Mouse (Mus musculus): Measurements from ENCODE around the gene Gcn1l1. TPM values are rescaled to one million over a fixed set of nuclear protein-coding genes. Genes with fewer than 3 reads are reported as not detected.

Gcn1l1 gene
- polyA plus RNA-seq, 1 experiment: not detected

DNA sequence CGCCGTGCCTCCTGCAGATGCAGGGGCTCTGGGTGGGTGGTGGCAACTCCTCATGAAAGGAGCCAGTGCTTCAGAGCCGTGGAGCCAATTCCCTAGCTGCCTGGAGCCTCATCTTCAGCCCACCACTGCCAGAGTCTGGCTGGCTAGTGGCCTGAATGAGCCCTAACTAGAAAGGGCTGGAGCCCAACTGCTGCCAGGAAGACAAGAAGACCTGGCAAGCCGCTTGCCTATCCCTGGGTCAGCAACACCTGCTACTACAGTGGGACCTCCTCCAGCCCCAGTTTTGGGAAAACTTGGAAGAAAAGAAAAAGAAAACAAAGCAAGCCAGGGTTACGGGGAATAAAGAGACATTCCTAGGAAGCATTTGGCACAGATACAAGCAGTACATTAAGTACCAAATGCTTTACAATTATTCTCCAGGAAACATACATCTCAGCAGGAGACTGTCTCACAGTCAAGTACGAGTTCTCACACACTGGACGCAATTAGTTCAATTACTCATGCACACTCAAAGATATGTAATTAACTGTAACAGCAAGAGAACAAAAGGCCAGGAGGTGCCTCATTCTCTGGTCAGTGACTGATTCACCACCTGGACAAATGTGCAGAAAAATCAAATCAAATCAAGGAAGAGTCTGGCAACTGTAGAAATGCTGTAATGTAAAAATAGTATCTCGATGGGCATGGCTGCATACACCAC lies 101.5 kb downstream of the Gcn1l1 start:
- H3K27ac ChIP-seq (ENCODE audit: insufficient read depth, low read depth, low read length): no peak overlapping the region
- H3K4me1 ChIP-seq (ENCODE audit: control insufficient read depth, insufficient read depth, low read length): peaks cover 8% of the 10 kb centered on the region
- H3K4me3 ChIP-seq (ENCODE audit: insufficient read depth, low read depth, low read length): no peak overlapping the region
- no peak for TF ChIP-seq POLR2A (IDR thresholded peaks at IDR 0.05; ENCODE audit: insufficient read depth, low read depth, low read length)
- no peak for TF ChIP-seq CTCF (IDR thresholded peaks at IDR 0.05; ENCODE audit: insufficient read depth, low read depth, low read length)
- 27% methylated on average over 8 of the region's 8 CpGs for WGBS

DNA sequence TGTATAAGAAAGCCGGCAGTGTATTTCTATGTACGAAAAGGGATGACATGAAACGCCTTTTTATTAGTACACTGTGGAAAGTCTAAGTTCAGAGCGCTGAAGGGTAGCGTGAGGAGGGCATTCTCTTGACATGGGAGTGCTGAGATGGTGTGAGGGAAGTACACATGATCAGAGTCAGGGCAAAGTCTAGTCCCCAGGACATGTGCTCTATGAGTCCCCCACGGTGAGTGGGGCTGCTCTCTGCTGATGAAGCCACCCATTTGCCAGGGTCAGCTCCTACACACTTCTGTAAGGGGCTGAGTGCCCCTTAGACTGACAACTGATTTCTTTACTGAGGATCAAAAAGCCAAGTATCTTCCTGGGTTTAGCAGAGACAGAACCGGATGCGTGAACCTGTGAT lies 102.2 kb downstream of the Gcn1l1 start:
- 80% methylated on average over 8 of the region's 8 CpGs for WGBS
- Histone ChIP-seq H3K27ac (ENCODE audit: insufficient read depth, low read depth, low read length) (no peak overlapping the region), H3K4me1 (ENCODE audit: control insufficient read depth, insufficient read depth, low read length) (peaks cover 8% of the 10 kb centered on the region), H3K4me3 (ENCODE audit: insufficient read depth, low read depth, low read length) (no peak overlapping the region)
- TF ChIP-seq POLR2A (IDR thresholded peaks at IDR 0.05; ENCODE audit: insufficient read depth, low read depth, low read length) (no peak), CTCF (IDR thresholded peaks at IDR 0.05; ENCODE audit: insufficient read depth, low read depth, low read length) (no peak)

DNA sequence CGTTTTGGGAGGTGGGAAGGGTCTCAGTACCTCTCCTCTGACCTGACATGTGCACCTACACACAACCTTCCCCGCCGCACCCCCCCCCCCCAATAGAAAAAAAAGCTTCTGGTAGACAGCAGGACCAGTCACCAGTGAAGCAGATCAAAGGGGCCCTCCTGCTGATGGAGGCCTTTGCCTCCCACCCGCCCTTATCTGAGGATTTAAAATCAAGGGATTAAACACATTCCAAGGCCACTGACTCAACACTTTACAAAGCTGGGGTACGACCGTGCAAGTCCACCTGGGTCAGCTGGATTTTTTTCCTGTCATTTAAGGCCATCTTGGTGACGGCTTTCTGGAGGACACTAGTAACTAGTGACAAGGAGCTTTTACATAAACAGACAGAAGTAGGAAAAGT lies 102.8 kb downstream of the Gcn1l1 start:
- 66% methylated on average over 7 of the region's 7 CpGs for WGBS
- H3K4me1 ChIP-seq (ENCODE audit: control insufficient read depth, insufficient read depth, low read length): peaks cover 8% of the 10 kb centered on the region
- H3K4me3 ChIP-seq (ENCODE audit: insufficient read depth, low read depth, low read length): no peak overlapping the region
- H3K27ac ChIP-seq (ENCODE audit: insufficient read depth, low read depth, low read length): no peak overlapping the region
- no peak for TF ChIP-seq POLR2A (IDR thresholded peaks at IDR 0.05; ENCODE audit: insufficient read depth, low read depth, low read length)
- TF ChIP-seq CTCF (IDR thresholded peaks at IDR 0.05; ENCODE audit: insufficient read depth, low read depth, low read length): no peak

DNA sequence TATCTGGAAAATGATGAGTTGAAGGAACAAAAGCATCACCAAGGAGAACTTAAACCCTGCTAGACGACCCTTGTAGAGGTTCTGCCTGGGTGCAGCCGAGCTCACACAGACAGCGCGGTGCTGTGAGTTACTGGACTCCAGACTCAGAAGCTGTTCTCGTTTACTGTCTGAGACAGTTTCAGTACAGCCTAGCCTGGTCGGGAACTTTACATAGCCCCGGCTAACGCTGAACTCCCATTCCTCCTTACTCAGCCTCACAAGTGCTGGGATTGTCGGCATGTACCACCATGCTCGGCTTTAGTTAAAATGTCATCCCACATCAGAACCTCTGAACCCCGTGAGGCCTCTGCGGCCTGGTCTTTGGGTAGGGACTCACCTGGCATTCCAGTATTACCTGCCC lies 103.9 kb downstream of the Gcn1l1 start:
- Histone ChIP-seq H3K4me1 (ENCODE audit: control insufficient read depth, insufficient read depth, low read length) (peaks cover 8% of the 10 kb centered on the region), H3K27ac (ENCODE audit: insufficient read depth, low read depth, low read length) (no peak overlapping the region), H3K4me3 (ENCODE audit: insufficient read depth, low read depth, low read length) (no peak overlapping the region)
- no peak for TF ChIP-seq POLR2A (IDR thresholded peaks at IDR 0.05; ENCODE audit: insufficient read depth, low read depth, low read length)
- no peak for TF ChIP-seq CTCF (IDR thresholded peaks at IDR 0.05; ENCODE audit: insufficient read depth, low read depth, low read length)
- WGBS: 90% methylated on average over 12 of the region's 12 CpGs

DNA sequence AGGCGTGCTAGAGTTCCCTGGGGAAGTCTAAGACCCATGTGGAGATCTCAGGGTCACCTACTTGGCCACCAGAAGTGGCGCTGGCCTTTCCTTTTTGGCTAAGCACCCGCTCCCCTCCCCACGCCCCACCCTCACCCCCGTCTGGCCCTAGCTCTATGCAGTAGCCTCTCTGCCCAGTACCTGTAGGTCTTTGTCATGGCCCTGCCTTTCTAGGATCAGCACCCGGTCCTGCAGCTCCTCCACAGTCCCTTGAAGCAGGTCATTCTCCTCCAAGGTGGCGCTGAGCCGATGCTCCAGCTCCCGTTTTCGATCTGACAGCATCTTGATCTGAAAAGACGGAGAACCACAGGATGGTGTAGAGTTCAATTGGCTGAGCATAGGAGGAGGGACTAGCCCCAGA lies 104.9 kb downstream of the Gcn1l1 start:
- peaks cover 12% of the 10 kb centered on the region for H3K4me1 ChIP-seq (ENCODE audit: control insufficient read depth, insufficient read depth, low read length)
- 95% methylated on average over 11 of the region's 11 CpGs for WGBS
- no peak for TF ChIP-seq CTCF (IDR thresholded peaks at IDR 0.05; ENCODE audit: insufficient read depth, low read depth, low read length)
- H3K27ac ChIP-seq (ENCODE audit: insufficient read depth, low read depth, low read length): no peak overlapping the region
- no peak overlapping the region for H3K4me3 ChIP-seq (ENCODE audit: insufficient read depth, low read depth, low read length)

DNA sequence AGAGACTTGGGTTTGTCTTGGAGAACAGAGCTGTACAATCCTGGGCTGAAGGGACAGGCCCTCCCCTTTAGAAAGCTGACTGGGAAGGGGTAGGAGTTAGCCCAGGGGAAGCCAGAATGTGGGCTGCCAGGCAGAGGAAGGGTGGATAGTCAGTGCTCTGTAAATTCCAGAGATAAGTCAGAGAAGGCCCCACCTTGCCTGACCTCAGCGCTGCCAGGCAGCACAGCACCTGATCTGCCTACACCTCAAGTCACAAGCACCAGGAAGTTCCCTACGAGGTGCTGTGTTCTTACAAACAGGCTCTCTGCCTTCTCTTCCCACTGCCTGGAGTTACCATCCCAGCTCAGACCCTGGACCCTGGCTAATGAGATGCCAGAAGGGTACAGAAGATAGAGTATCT lies 105.4 kb downstream of the Gcn1l1 start:
- no peak overlapping the region for H3K4me3 ChIP-seq (ENCODE audit: insufficient read depth, low read depth, low read length)
- H3K4me1 ChIP-seq (ENCODE audit: control insufficient read depth, insufficient read depth, low read length): peaks cover 13% of the 10 kb centered on the region
- TF ChIP-seq CTCF (IDR thresholded peaks at IDR 0.05; ENCODE audit: insufficient read depth, low read depth, low read length) (no peak), POLR2A (IDR thresholded peaks at IDR 0.05; ENCODE audit: insufficient read depth, low read depth, low read length) (no peak)
- 89% methylated on average over 2 of the region's 2 CpGs for WGBS
- H3K27ac ChIP-seq (ENCODE audit: insufficient read depth, low read depth, low read length): no peak overlapping the region

DNA sequence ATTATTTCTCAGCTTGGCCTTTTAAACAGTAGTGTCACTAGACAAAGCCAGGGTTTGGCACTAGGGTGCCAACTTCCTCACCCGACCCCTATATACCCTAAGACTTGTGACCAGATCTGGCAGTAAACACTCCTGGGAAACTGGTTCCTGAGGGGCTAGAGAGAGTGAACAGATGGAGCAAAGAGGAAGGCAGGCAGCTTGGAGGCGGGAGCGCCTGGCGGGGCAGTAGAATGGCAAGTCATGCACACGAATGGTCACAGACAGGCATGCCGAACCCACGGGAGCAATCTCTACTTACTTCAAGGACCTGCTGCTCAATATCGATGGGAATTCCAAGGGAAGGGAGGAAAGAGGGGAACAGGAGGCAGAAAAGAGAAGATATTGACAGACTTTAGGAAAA lies 106.8 kb downstream of the Gcn1l1 start:
- Histone ChIP-seq H3K4me1 (ENCODE audit: control insufficient read depth, insufficient read depth, low read length) (peaks cover 8% of the 10 kb centered on the region), H3K4me3 (ENCODE audit: insufficient read depth, low read depth, low read length) (no peak overlapping the region), H3K27ac (ENCODE audit: insufficient read depth, low read depth, low read length) (no peak overlapping the region)
- TF ChIP-seq CTCF (IDR thresholded peaks at IDR 0.05; ENCODE audit: insufficient read depth, low read depth, low read length) (no peak), POLR2A (IDR thresholded peaks at IDR 0.05; ENCODE audit: insufficient read depth, low read depth, low read length) (no peak)
- WGBS: 73% methylated on average over 8 of the region's 8 CpGs

Other genes starting within 250 kb of the Gcn1l1 start
- gene Srsf9, start 238.1 kb upstream of the Gcn1l1 start, polyA plus RNA-seq (2012; ENCODE audit: insufficient read depth, insufficient read length, low replicate concordance, missing spikeins): not detected in 2 replicates
- not detected in 2 replicates for gene Gatc, start 224.1 kb upstream of the Gcn1l1 start, polyA plus RNA-seq (2012; ENCODE audit: insufficient read depth, insufficient read length, low replicate concordance, missing spikeins)
- gene Triap1, start 224.0 kb upstream of the Gcn1l1 start, polyA plus RNA-seq (2012; ENCODE audit: insufficient read depth, insufficient read length, low replicate concordance, missing spikeins): not detected in 2 replicates
- not detected in 2 replicates for gene Cox6a1, start 216.3 kb upstream of the Gcn1l1 start, polyA plus RNA-seq (2012; ENCODE audit: insufficient read depth, insufficient read length, low replicate concordance, missing spikeins)
- not detected in 2 replicates for gene Msi1, start 135.7 kb upstream of the Gcn1l1 start, polyA plus RNA-seq (2012; ENCODE audit: insufficient read depth, insufficient read length, low replicate concordance, missing spikeins)
- not detected in 2 replicates for gene Pla2g1b, start 99.0 kb upstream of the Gcn1l1 start, polyA plus RNA-seq (2012; ENCODE audit: insufficient read depth, insufficient read length, low replicate concordance, missing spikeins)
- not detected in 2 replicates for gene Sirt4, start 80.5 kb upstream of the Gcn1l1 start, polyA plus RNA-seq (2012; ENCODE audit: insufficient read depth, insufficient read length, low replicate concordance, missing spikeins)
- not detected in 2 replicates for gene Pxn, start 58.6 kb upstream of the Gcn1l1 start, polyA plus RNA-seq (2012; ENCODE audit: insufficient read depth, insufficient read length, low replicate concordance, missing spikeins)
- 613 and 1,282 TPM in 2 replicates for gene Rplp0, start 5.8 kb upstream of the Gcn1l1 start, polyA plus RNA-seq (2012; ENCODE audit: insufficient read depth, insufficient read length, low replicate concordance, missing spikeins)
- gene Rab35, start 66.7 kb downstream of the Gcn1l1 start, polyA plus RNA-seq (2012; ENCODE audit: insufficient read depth, insufficient read length, low replicate concordance, missing spikeins): not detected in 2 replicates
- gene Bicdl1, start 166.4 kb downstream of the Gcn1l1 start, polyA plus RNA-seq (2012; ENCODE audit: insufficient read depth, insufficient read length, low replicate concordance, missing spikeins): not detected in 2 replicates

Data from olfactory bulb, adult 2 months (tissue).